ENCODE assay signal across 11 mouse cellular contexts in the genomic region with DNA sequence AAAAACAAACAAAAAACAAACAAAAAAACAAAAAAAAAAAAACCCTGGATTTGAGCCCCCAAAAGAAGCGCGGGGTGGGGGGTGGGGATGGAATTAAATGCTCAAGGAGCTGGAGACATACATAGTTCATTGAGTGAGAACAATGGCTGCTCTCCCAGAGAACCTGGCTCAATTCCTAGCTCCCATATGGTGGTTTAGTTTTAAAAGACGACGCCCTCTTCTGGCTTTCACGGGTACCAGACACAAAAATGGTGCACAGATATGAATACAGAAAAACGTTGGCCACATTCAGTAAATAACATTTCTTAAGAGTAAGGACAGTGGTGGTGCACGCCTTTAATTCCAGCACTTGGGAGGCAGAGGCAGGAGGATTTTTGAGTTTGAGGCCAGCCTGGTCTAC. TPM values are rescaled to one million over a fixed set of nuclear protein-coding genes. Genes with fewer than 3 reads are reported as not detected.
A peak's percentile ranks its signal among the peaks of the same experiment; 100 is the strongest.
DNase-seq lines count a peak whose midpoint lies in the region; ATAC-seq lines count a peak whose summit lies in the region.
"Had no signal": no experiment of that assay in that cellular context is flagged by ENCODE, and none has a peak within 500 bp of the region (broad histone marks: within the 10 kb centered on the region; RNA-seq: fewer than 3 reads in every experiment).

No protein-coding gene starts in this region.

- ATAC-seq in forebrain, embryonic 14.5 days, result no peak
- no peak for ATAC-seq in forebrain, embryonic 12.5 days (ENCODE audit: low FRiP score)
- ATAC-seq in liver, embryonic 13.5 days (ENCODE audit: low read depth), result no peak
- no peak for ATAC-seq in kidney, embryonic 15.5 days (replicated peaks; ENCODE audit: low FRiP score)

- 58% methylated on average over 7 of the region's 7 CpGs for WGBS in forebrain, embryonic 14.5 days
- 83% methylated on average over 7 of the region's 7 CpGs for WGBS in forebrain, embryonic 12.5 days
- WGBS in liver, embryonic 13.5 days (ENCODE audit: insufficient replicate concordance), result 54% methylated on average over 7 of the region's 7 CpGs
- 87% methylated on average over 7 of the region's 7 CpGs for WGBS in kidney, embryonic 15.5 days

- H3K27ac ChIP-seq in forebrain, embryonic 14.5 days (ENCODE audit: low read depth, low read length), result no peak overlapping the region
- no peak overlapping the region for H3K27ac ChIP-seq in forebrain, embryonic 12.5 days
- peak overlapping the region; percentile 97 for H3K27ac ChIP-seq in liver, embryonic 13.5 days
- no peak overlapping the region for H3K27ac ChIP-seq in kidney, embryonic 15.5 days
- H3K27ac ChIP-seq: embryonic facial prominence, embryonic 15.5 days had no signal

- no peaks in the 10 kb centered on the region for H3K27me3 ChIP-seq in forebrain, embryonic 14.5 days (replicated peaks; ENCODE audit: control insufficient read depth, insufficient read depth, low read length)
- no peaks in the 10 kb centered on the region for H3K27me3 ChIP-seq in forebrain, embryonic 12.5 days
- H3K27me3 ChIP-seq in liver, embryonic 13.5 days, result no peaks in the 10 kb centered on the region
- no peaks in the 10 kb centered on the region for H3K27me3 ChIP-seq in kidney, embryonic 15.5 days
- H3K27me3 ChIP-seq: embryonic facial prominence, embryonic 15.5 days had no signal

- DNase-seq in forebrain, embryonic 14.5 days (ENCODE audit: low spot score), result peak; percentile 67
- peak; percentile 52 for DNase-seq in 416B (ENCODE audit: low read depth)
- DNase-seq in T-cell, adult 2 months (ENCODE audit: low spot score), result peak; percentile 5
- no peak for DNase-seq in liver, embryonic 13.5 days
- no peak for DNase-seq in right cerebral cortex, adult 18-20 months
- no peak for DNase-seq in right cerebral cortex, postnatal 14 days
- DNase-seq: lung, postnatal 36 days; spleen, adult 18-20 months had no signal

- peak overlapping the region; percentile 74; the same call in 1 of the 2 replicates for H3K4me2 ChIP-seq in forebrain, embryonic 14.5 days (ENCODE audit: low read length)
- H3K4me2 ChIP-seq in forebrain, embryonic 12.5 days, result no peak overlapping the region; the same call in 1 of the 2 replicates
- peak overlapping the region; percentile 82 for H3K4me2 ChIP-seq in liver, embryonic 13.5 days
- no peak overlapping the region for H3K4me2 ChIP-seq in kidney, embryonic 15.5 days

- H3K36me3 ChIP-seq in forebrain, embryonic 14.5 days (ENCODE audit: control insufficient read depth, insufficient read depth, low read length), result no peaks in the 10 kb centered on the region
- peaks cover 9% of the 10 kb centered on the region for H3K36me3 ChIP-seq in forebrain, embryonic 12.5 days (replicated peaks)
- peaks cover 25% of the 10 kb centered on the region for H3K36me3 ChIP-seq in liver, embryonic 13.5 days
- H3K36me3 ChIP-seq in kidney, embryonic 15.5 days, result peaks cover 9% of the 10 kb centered on the region; the same call in 1 of the 2 replicates
- H3K36me3 ChIP-seq: embryonic facial prominence, embryonic 15.5 days had no signal

- H3K9ac ChIP-seq in forebrain, embryonic 14.5 days (ENCODE audit: low read length), result no peak overlapping the region
- H3K9ac ChIP-seq in forebrain, embryonic 12.5 days, result no peak overlapping the region
- H3K9ac ChIP-seq in liver, embryonic 13.5 days, result peak overlapping the region; percentile 97
- no peak overlapping the region for H3K9ac ChIP-seq in kidney, embryonic 15.5 days
- H3K9ac ChIP-seq: embryonic facial prominence, embryonic 15.5 days had no signal

- H3K9me3 ChIP-seq in forebrain, embryonic 14.5 days (replicated peaks; ENCODE audit: control insufficient read depth, low read length), result no peaks in the 10 kb centered on the region
- no peaks in the 10 kb centered on the region for H3K9me3 ChIP-seq in forebrain, embryonic 12.5 days
- H3K9me3 ChIP-seq in liver, embryonic 13.5 days (replicated peaks), result no peaks in the 10 kb centered on the region
- no peaks in the 10 kb centered on the region for H3K9me3 ChIP-seq in kidney, embryonic 15.5 days (replicated peaks)
- H3K9me3 ChIP-seq: embryonic facial prominence, embryonic 15.5 days had no signal

- H3K4me3 ChIP-seq in forebrain, embryonic 14.5 days (ENCODE audit: low read depth, low read length), result no peak overlapping the region; the same call in 1 of the 2 replicates
- no peak overlapping the region for H3K4me3 ChIP-seq in forebrain, embryonic 12.5 days (replicated peaks)
- H3K4me3 ChIP-seq in liver, embryonic 13.5 days (replicated peaks), result peak overlapping the region; percentile 89
- H3K4me3 ChIP-seq in kidney, embryonic 15.5 days (replicated peaks), result no peak overlapping the region

- no peaks in the 10 kb centered on the region for H3K4me1 ChIP-seq in forebrain, embryonic 14.5 days (ENCODE audit: control insufficient read depth, insufficient read depth, low read length)
- H3K4me1 ChIP-seq in forebrain, embryonic 12.5 days, result no peaks in the 10 kb centered on the region
- H3K4me1 ChIP-seq in liver, embryonic 13.5 days (replicated peaks), result peaks cover 33% of the 10 kb centered on the region
- peaks cover 4% of the 10 kb centered on the region for H3K4me1 ChIP-seq in kidney, embryonic 15.5 days
- H3K4me1 ChIP-seq: embryonic facial prominence, embryonic 15.5 days had no signal

RNA-seq across cellular contexts. Expression of a gene that starts 1.6 kb away (rescaled TPM):
- 32.4 and 37.2 TPM in 2 replicates for polyA plus RNA-seq in forebrain, embryonic 14.5 days (2014; fragmentation: Nextera tagmentation; extraction: Ambion mirVana)
- 38.3 and 43.3 TPM in 2 replicates for polyA plus RNA-seq in forebrain, embryonic 12.5 days (2016; fragmentation: Nextera tagmentation; extraction: Ambion mirVana)
- 35.8 and 45.1 TPM in 2 replicates for polyA plus RNA-seq in liver, embryonic 13.5 days (2015; fragmentation: Nextera tagmentation; extraction: Ambion mirVana)
- polyA plus RNA-seq in kidney, embryonic 15.5 days (2015; fragmentation: Nextera tagmentation; extraction: Ambion mirVana), result 28.4 and 28.7 TPM in 2 replicates

RNA-seq across cellular contexts. Expression of a gene that starts 11.2 kb away (rescaled TPM):
- polyA plus RNA-seq in forebrain, embryonic 14.5 days (2014; fragmentation: Nextera tagmentation; extraction: Ambion mirVana), result 12.8 and 13.3 TPM in 2 replicates
- polyA plus RNA-seq in forebrain, embryonic 12.5 days (2016; fragmentation: Nextera tagmentation; extraction: Ambion mirVana), result 24.0 and 24.9 TPM in 2 replicates
- 4.9 and 5.1 TPM in 2 replicates for polyA plus RNA-seq in liver, embryonic 13.5 days (2015; fragmentation: Nextera tagmentation; extraction: Ambion mirVana)
- polyA plus RNA-seq in kidney, embryonic 15.5 days (2015; fragmentation: Nextera tagmentation; extraction: Ambion mirVana), result 10.5 and 10.8 TPM in 2 replicates

RNA-seq across cellular contexts. Expression of a gene that starts 31.8 kb away (rescaled TPM):
- 0.59 and 0.83 TPM in 2 replicates for polyA plus RNA-seq in forebrain, embryonic 14.5 days (2014; fragmentation: Nextera tagmentation; extraction: Ambion mirVana)
- polyA plus RNA-seq in forebrain, embryonic 12.5 days (2016; fragmentation: Nextera tagmentation; extraction: Ambion mirVana), result 2.0 and 2.5 TPM in 2 replicates
- 61.2 and 64.9 TPM in 2 replicates for polyA plus RNA-seq in liver, embryonic 13.5 days (2015; fragmentation: Nextera tagmentation; extraction: Ambion mirVana)
- 1.3 TPM in 2 replicates for polyA plus RNA-seq in kidney, embryonic 15.5 days (2015; fragmentation: Nextera tagmentation; extraction: Ambion mirVana)

Comparison
In these comparisons a context has a peak if more than half of its experiments do, and no peak if none do; other contexts are left out.
1. H3K4me2 ChIP-seq: peak in forebrain, embryonic 14.5 days (single experiment) and liver, embryonic 13.5 days (single experiment); none in forebrain, embryonic 12.5 days (single experiment) and kidney, embryonic 15.5 days (single experiment).
2. DNase-seq: peak in forebrain, embryonic 14.5 days (single experiment), 416B (single experiment) and T-cell, adult 2 months (single experiment); none in liver, embryonic 13.5 days (single experiment), right cerebral cortex, adult 18-20 months (single experiment) and right cerebral cortex, postnatal 14 days (single experiment).
3. RNA of a gene that starts 31.8 kb away (polyA plus RNA-seq): 61.2 to 64.9 TPM in liver, embryonic 13.5 days; 2.0 to 2.5 TPM in forebrain, embryonic 12.5 days, 1.3 TPM in kidney, embryonic 15.5 days and 0.59 to 0.83 TPM in forebrain, embryonic 14.5 days; every median in the first group is over 10 times any median in the second.